ENCODE assay signal across 8 mouse cellular contexts in the genomic region with DNA sequence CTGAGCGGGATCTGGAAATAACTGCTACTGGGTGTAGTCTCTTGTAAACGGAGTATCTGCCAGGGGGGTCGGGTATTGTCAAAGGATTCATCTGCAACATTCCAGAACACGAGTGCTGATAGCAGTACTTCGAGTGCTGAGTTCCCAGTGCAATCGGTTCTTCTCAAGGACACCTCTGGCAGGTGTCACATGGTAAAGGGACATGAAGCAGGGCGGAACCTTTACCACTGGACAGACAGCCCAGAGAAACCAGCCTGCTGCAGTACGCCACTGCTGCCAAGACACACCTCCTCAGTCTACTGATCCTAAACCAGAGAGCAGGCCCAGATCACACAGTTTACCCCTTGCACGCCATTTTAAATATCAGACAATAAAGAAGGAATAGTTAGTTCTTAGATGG. TPM values are rescaled to one million over a fixed set of nuclear protein-coding genes. Genes with fewer than 3 reads are reported as not detected.
DNase-seq lines count a peak whose midpoint lies in the region; ATAC-seq lines count a peak whose summit lies in the region.

No protein-coding gene starts in this region.

- WGBS in kidney, embryonic 15.5 days: 62% methylated on average over 9 of the region's 9 CpGs
- WGBS in forebrain, embryonic 10.5 days: 58% methylated on average over 9 of the region's 9 CpGs
- WGBS in hindbrain, embryonic 13.5 days: 59% methylated on average over 9 of the region's 9 CpGs

- H3K36me3 ChIP-seq in kidney, embryonic 15.5 days: no peaks in the 10 kb centered on the region
- H3K36me3 ChIP-seq in forebrain, embryonic 10.5 days (replicated peaks): no peaks in the 10 kb centered on the region
- H3K36me3 ChIP-seq in hindbrain, embryonic 13.5 days: no peaks in the 10 kb centered on the region

- no peak overlapping the region for H3K9ac ChIP-seq in kidney, embryonic 15.5 days
- peak overlapping the region; percentile 53 for H3K9ac ChIP-seq in hindbrain, embryonic 13.5 days

- peaks cover 44% of the 10 kb centered on the region for H3K27me3 ChIP-seq in kidney, embryonic 15.5 days
- H3K27me3 ChIP-seq in forebrain, embryonic 10.5 days (ENCODE audit: poor library complexity, severe bottlenecking): peaks cover 64% of the 10 kb centered on the region
- H3K27me3 ChIP-seq in hindbrain, embryonic 13.5 days: peaks cover 57% of the 10 kb centered on the region

- peak overlapping the region; percentile 36 for H3K4me3 ChIP-seq in kidney, embryonic 15.5 days (replicated peaks)
- H3K4me3 ChIP-seq in forebrain, embryonic 10.5 days: peak overlapping the region; percentile 53
- peak overlapping the region; percentile 42 for H3K4me3 ChIP-seq in hindbrain, embryonic 13.5 days

- no peak for ATAC-seq in kidney, embryonic 15.5 days (replicated peaks; ENCODE audit: low FRiP score)
- peak; percentile 38 for ATAC-seq in hindbrain, embryonic 13.5 days (ENCODE audit: low FRiP score)
- no peak for ATAC-seq in cerebellum, adult (ENCODE audit: insufficient number of reproducible peaks, low FRiP score, low TSS enrichment)

- H3K9me3 ChIP-seq in kidney, embryonic 15.5 days (replicated peaks): no peaks in the 10 kb centered on the region
- H3K9me3 ChIP-seq in forebrain, embryonic 10.5 days: no peaks in the 10 kb centered on the region
- H3K9me3 ChIP-seq in hindbrain, embryonic 13.5 days: no peaks in the 10 kb centered on the region

- peaks cover 32% of the 10 kb centered on the region for H3K4me1 ChIP-seq in kidney, embryonic 15.5 days
- H3K4me1 ChIP-seq in forebrain, embryonic 10.5 days: peaks cover 31% of the 10 kb centered on the region
- H3K4me1 ChIP-seq in hindbrain, embryonic 13.5 days (replicated peaks): peaks cover 24% of the 10 kb centered on the region

- H3K27ac ChIP-seq in kidney, embryonic 15.5 days: no peak overlapping the region
- no peak overlapping the region for H3K27ac ChIP-seq in forebrain, embryonic 10.5 days
- H3K27ac ChIP-seq in hindbrain, embryonic 13.5 days: no peak overlapping the region

- peak overlapping the region; percentile 60 for H3K4me2 ChIP-seq in kidney, embryonic 15.5 days
- peak overlapping the region; percentile 62 for H3K4me2 ChIP-seq in hindbrain, embryonic 13.5 days

- no peak for DNase-seq in kidney, adult 8-10 months
- no peak for DNase-seq in forebrain, embryonic 10.5 days (ENCODE audit: extremely low spot score, low spot score)
- DNase-seq in lung, postnatal 10 days: peak; percentile 46
- no peak for DNase-seq in thymus, postnatal 4 days
- DNase-seq in urinary bladder, postnatal 36 days (ENCODE audit: low spot score in 2 of 2): no peak

RNA-seq across cellular contexts. Expression of gene Prnd, which starts 4.2 kb away (rescaled TPM):
- polyA plus RNA-seq in kidney, embryonic 15.5 days (2015; fragmentation: Nextera tagmentation; extraction: Ambion mirVana): 18.9 and 20.8 TPM in 2 replicates
- 3.9 and 4.2 TPM in 2 replicates for polyA plus RNA-seq in forebrain, embryonic 10.5 days (2016; fragmentation: Nextera tagmentation; extraction: Ambion mirVana)
- polyA plus RNA-seq in hindbrain, embryonic 13.5 days (2015; fragmentation: Nextera tagmentation; extraction: Ambion mirVana): 11.8 and 13.3 TPM in 2 replicates

RNA-seq across cellular contexts. Expression of gene Prn, which starts 45.1 kb away (rescaled TPM):
- polyA plus RNA-seq in kidney, embryonic 15.5 days (2015; fragmentation: Nextera tagmentation; extraction: Ambion mirVana): not detected in 2 replicates
- not detected in 2 replicates for polyA plus RNA-seq in forebrain, embryonic 10.5 days (2016; fragmentation: Nextera tagmentation; extraction: Ambion mirVana)
- not detected in 2 replicates for polyA plus RNA-seq in hindbrain, embryonic 13.5 days (2015; fragmentation: Nextera tagmentation; extraction: Ambion mirVana)

RNA-seq across cellular contexts. Expression of gene Prnp, which starts 45.1 kb away (rescaled TPM):
- polyA plus RNA-seq in kidney, embryonic 15.5 days (2015; fragmentation: Nextera tagmentation; extraction: Ambion mirVana): 45.1 and 47.4 TPM in 2 replicates
- 19.6 and 23.2 TPM in 2 replicates for polyA plus RNA-seq in forebrain, embryonic 10.5 days (2016; fragmentation: Nextera tagmentation; extraction: Ambion mirVana)
- 113 and 118 TPM in 2 replicates for polyA plus RNA-seq in hindbrain, embryonic 13.5 days (2015; fragmentation: Nextera tagmentation; extraction: Ambion mirVana)
